In genomic region chr1:191945756-191946155, GRCm38 (mm10) we compare ENCODE assay signal across 14 mouse cellular contexts.
"Had no signal": no experiment of that assay in that cellular context is flagged by ENCODE, and none has a peak within 500 bp of the region (broad histone marks: within the 10 kb centered on the region; RNA-seq: fewer than 3 reads in every experiment).

No protein-coding gene starts in this region.

- H3K4me3 ChIP-seq: layer of hippocampus, adult 2 months; limb, embryonic 12.5 days; liver, embryonic 15.5 days; megakaryocyte, embryonic 14.5 days; midbrain, embryonic 15.5 days; neural tube, embryonic 15.5 days had no signal

- H3K27ac ChIP-seq: kidney, postnatal 0 days; layer of hippocampus, adult 2 months; limb, embryonic 12.5 days; liver, embryonic 15.5 days; macrophage; midbrain, embryonic 15.5 days; neural tube, embryonic 15.5 days had no signal

- H3K27me3 ChIP-seq: limb, embryonic 12.5 days; midbrain, embryonic 15.5 days; neural tube, embryonic 15.5 days had no signal

- H3K4me1 ChIP-seq: limb, embryonic 12.5 days; midbrain, embryonic 15.5 days; neural tube, embryonic 15.5 days had no signal

- H3K9me3 ChIP-seq: limb, embryonic 12.5 days; liver, embryonic 15.5 days; megakaryocyte, embryonic 14.5 days; midbrain, embryonic 15.5 days; neural tube, embryonic 15.5 days had no signal

- DNase-seq: kidney, adult 11 months; kidney, adult 9 months; kidney, postnatal 36 days; lung, adult 2 months; spleen, adult 18-20 months; thymus, postnatal 36 days had no signal

- H3K36me3 ChIP-seq: limb, embryonic 12.5 days; liver, embryonic 15.5 days; midbrain, embryonic 15.5 days; neural tube, embryonic 15.5 days had no signal

- H3K9ac ChIP-seq: limb, embryonic 12.5 days; liver, embryonic 15.5 days; midbrain, embryonic 15.5 days; neural tube, embryonic 15.5 days had no signal
